Mouse (Mus musculus): ENCODE data around the gene S100pbp. TPM values are rescaled to one million over a fixed set of nuclear protein-coding genes. Genes with fewer than 3 reads are reported as not detected.
A peak's percentile ranks its signal among the peaks of the same experiment; 100 is the strongest.

S100pbp gene
- polyA plus RNA-seq, 1 experiment from 2014 or later: 10.8 TPM

DNA sequence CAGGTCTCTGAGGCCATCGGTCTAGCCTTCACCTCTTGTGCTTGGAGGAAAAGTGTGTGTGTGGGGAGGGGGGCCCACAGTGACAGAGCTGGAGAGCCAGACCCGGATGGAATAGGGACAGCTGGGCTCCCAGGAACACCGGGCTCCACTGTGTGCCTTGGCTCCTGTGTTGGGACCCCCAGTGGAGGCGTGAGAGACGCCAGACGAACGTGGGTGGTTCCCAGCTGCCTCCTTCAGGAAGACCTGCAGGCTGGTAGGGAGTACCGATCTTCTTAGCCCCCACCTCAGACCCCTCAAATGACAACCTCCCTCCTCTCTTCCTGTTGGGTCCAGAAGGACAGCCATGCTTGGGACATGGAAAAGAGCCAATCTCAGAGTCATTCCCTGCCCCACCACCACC lies 66.8 kb downstream of the S100pbp start:
- no peaks in the 10 kb centered on the region for H3K36me3 ChIP-seq
- no peaks in the 10 kb centered on the region for H3K9me3 ChIP-seq (replicated peaks)
- H3K27ac ChIP-seq: no peak overlapping the region
- peaks cover 32% of the 10 kb centered on the region for H3K4me1 ChIP-seq (replicated peaks)
- no peak overlapping the region for H3K9ac ChIP-seq
- WGBS: 18% methylated on average over 8 of the region's 8 CpGs
- H3K27me3 ChIP-seq: peaks cover 83% of the 10 kb centered on the region
- ATAC-seq (replicated peaks; ENCODE audit: insufficient number of reproducible peaks, insufficient read depth, low FRiP score, low read depth): no peak
- H3K4me3 ChIP-seq: no peak overlapping the region
- H3K4me2 ChIP-seq: no peak overlapping the region

DNA sequence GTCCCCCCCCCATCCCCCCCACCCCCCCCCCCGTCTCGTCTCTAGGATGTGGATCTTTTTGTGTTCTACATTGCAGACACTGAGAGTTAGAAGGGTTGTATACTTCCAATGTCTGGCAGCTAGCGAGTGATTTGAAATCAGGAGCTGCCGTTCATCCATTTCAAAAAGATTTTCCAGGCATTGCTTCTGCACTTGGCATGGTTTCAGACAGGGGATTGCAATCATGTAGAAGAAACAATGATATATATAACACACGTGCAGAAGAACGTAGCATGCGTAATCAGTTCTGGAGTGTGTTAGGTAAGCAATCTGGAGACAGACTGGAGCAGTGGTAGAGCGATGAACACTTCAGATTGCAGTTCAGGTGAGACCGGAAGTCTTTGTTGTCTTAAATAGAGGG lies 67.4 kb downstream of the S100pbp start:
- Histone ChIP-seq H3K4me2 (no peak overlapping the region), H3K4me3 (no peak overlapping the region), H3K4me1 (replicated peaks) (peaks cover 32% of the 10 kb centered on the region), H3K27ac (no peak overlapping the region), H3K36me3 (no peaks in the 10 kb centered on the region), H3K9ac (no peak overlapping the region), H3K27me3 (peaks cover 89% of the 10 kb centered on the region), H3K9me3 (replicated peaks) (no peaks in the 10 kb centered on the region)
- 25% methylated on average over 9 of the region's 9 CpGs for WGBS
- no peak for ATAC-seq (replicated peaks; ENCODE audit: insufficient number of reproducible peaks, insufficient read depth, low FRiP score, low read depth)

DNA sequence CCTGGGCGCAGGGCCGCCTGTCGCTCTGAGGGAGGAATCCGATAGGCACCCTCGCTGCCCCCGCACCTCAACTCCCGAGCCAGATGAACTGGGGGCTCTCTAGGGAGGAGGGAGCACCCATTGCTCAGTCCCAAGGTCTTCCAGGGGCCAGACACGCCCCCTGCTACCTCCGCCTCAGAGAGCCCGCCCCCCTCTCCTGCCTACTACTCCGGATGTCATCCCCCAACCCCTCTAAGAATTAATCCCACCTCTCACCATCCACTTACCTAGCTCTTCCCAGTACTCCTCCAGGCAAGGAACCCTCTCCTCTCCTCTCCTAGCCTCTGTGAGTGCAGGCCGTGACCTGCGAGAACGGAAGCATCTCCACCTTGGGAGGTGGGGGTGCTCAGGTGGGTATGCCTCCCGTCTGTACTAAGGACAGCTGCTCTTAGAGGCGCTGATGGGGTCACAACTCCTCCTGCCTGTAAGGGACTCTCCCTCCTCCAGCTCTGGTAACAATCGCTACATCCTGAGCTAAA lies 67.9 kb downstream of the S100pbp start, which contains the start of gene Hpca:
Gene Hpca, minus strand, starts transcription at position 468 of the 518 bp plus-strand sequence.
- Histone ChIP-seq H3K27ac (no peak within 1 kb of the TSS), H3K4me3 (peak within 1 kb of the TSS; percentile 44), H3K27me3 (peaks cover 90% of the 10 kb centered on the region), H3K9me3 (replicated peaks) (no peaks in the 10 kb centered on the region), H3K36me3 (no peaks in the 10 kb centered on the region), H3K4me2 (peak within 1 kb of the TSS; percentile 74), H3K9ac (no peak within 1 kb of the TSS), H3K4me1 (replicated peaks) (peaks cover 32% of the 10 kb centered on the region)
- WGBS: 2% methylated on average over 17 of the region's 17 CpGs
- no peak for ATAC-seq (replicated peaks; ENCODE audit: insufficient number of reproducible peaks, insufficient read depth, low FRiP score, low read depth)

DNA sequence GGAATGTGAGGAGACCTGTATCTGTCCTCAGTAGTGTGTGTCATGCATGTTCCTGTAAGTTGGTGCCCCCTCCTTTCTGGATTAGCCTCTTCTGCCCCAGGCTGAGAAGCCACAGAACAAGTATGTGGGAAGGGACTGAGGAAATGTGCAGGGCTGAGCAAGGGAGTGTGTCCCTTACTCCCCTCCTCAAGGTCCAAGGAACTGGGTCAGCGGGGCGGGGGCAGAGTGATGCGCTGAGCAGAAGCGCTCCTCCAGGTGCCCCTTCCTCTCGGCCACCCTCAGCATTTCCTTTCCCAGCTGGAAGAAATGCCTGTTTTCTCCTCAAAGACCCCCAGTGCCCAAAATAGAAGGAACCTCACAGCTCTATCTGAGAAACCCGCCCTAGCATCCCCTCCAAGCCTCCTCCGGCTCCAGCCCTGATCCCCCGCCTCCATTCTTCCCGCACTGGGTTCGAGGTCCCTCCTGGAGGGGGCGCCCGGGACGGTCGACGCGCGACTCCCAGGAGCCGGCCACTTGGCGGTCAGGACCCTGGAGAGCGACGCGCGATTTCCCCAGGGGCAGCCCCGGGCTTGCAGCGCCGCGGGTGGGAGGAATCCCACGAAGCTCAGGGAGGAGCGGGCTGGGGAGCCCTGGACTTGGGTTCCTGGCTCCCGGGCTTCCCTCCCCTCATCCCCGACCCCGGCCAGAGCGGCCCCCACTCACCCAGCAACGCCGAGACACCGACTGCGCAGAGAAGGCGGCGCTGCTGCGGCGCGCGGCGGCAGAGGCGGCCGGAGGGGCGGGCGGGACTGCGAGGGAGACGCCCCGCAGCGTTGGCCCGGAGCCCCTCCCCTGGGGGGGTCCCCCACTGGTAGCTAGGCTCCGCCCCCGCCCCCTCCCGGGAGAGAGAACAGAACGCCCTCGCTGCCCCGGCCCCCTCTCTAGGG lies 68.7 kb downstream of the S100pbp start:
- Histone ChIP-seq H3K9me3 (replicated peaks) (no peaks in the 10 kb centered on the region), H3K4me1 (replicated peaks) (peaks cover 25% of the 10 kb centered on the region), H3K36me3 (no peaks in the 10 kb centered on the region), H3K27ac (no peak overlapping the region), H3K9ac (no peak overlapping the region), H3K27me3 (peaks cover 87% of the 10 kb centered on the region), H3K4me2 (peak overlapping the region; percentile 74), H3K4me3 (peak overlapping the region; percentile 44)
- 3% methylated on average over 53 of the region's 59 CpGs for WGBS
- ATAC-seq (replicated peaks; ENCODE audit: insufficient number of reproducible peaks, insufficient read depth, low FRiP score, low read depth): peak; percentile 58

DNA sequence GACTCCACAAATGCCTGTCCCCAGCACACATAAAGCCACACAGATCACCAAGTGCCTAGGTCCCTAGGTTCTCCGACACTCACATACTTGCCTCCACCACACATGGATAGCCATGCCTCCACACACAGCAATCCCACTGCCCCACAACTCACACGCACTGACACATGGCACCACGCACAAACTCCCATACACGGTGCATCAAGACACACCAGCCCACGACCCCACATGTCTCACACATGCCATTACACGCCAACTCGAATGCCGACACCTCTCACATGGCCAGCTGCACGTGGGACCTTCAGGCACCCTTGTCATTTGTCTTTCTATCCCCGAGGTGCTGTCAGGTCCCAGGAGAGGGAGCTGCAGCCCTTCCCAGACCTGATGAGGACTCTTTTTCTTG lies 69.8 kb downstream of the S100pbp start:
- peaks cover 87% of the 10 kb centered on the region for H3K27me3 ChIP-seq
- ATAC-seq (replicated peaks; ENCODE audit: insufficient number of reproducible peaks, insufficient read depth, low FRiP score, low read depth): no peak
- WGBS: 72% methylated on average over 10 of the region's 10 CpGs

DNA sequence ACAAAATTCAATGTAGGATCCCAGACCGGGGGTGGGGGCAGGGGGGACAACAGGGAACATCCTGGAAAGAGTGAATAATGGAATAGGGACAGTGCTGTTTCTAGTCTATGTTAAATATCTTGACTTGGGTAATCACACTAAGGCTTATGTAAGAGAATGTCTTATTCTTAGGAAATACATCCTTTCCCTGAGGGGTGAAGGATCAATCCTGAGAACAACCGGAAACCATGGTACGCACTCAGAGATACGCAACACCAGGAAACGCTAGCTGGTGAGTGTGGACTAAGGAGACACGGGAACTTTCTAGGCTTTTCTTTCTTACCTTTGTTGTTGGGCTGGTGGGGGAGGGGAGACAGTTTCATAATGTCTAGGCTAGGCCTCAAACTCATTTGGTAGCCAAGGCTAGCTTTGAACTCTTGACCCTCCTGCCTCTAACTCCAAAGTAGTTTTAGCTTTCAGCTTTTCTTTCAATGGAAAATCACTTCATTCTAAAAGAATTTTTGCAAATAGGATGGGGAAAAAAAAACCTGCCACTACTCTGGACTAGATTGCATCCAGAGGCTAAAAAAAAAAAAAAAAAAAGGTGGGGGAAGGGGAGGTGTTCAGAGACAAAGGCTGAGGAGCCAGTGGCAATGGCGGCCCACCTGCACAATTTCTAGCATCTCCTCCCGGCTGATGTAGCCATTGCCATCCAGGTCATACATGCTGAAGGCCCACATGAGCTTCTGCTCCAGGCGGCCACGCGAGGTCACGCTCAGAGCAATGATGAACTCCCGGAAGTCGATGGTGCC lies 71.6 kb downstream of the S100pbp start:
- Histone ChIP-seq H3K9ac (no peak overlapping the region), H3K36me3 (no peaks in the 10 kb centered on the region), H3K27me3 (peaks cover 86% of the 10 kb centered on the region), H3K9me3 (replicated peaks) (no peaks in the 10 kb centered on the region), H3K4me2 (no peak overlapping the region), H3K4me1 (replicated peaks) (peaks cover 12% of the 10 kb centered on the region), H3K27ac (no peak overlapping the region), H3K4me3 (no peak overlapping the region)
- 82% methylated on average over 14 of the region's 14 CpGs for WGBS
- no peak for ATAC-seq (replicated peaks; ENCODE audit: insufficient number of reproducible peaks, insufficient read depth, low FRiP score, low read depth)

More for the DNA sequence above, 69.8 kb downstream of the S100pbp start:
- no peak overlapping the region for H3K4me3 ChIP-seq
- no peak overlapping the region for H3K9ac ChIP-seq
- no peaks in the 10 kb centered on the region for H3K36me3 ChIP-seq
- no peaks in the 10 kb centered on the region for H3K9me3 ChIP-seq (replicated peaks)
- H3K4me1 ChIP-seq (replicated peaks): peaks cover 14% of the 10 kb centered on the region
- H3K4me2 ChIP-seq: no peak overlapping the region
- no peak overlapping the region for H3K27ac ChIP-seq

DNA sequence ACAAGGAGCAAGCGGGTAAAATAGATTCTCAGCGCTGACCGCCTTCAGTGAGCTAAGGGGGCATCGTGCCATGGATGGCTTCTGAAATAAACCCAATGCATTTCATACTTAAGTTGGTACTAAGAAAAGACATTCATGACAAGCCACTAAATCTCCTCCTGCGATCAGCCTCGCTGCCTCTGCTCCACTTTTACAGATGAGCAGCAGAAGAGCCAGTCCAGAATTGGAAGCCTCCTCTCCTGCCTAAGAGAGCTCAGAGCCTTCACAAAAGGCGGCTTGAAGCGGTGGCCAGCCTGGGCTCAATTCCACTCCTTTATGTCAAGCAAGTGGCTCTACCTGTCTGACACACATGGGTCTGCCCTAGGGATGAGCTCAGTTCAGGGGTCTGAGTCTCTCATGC lies 72.8 kb downstream of the S100pbp start:
- Histone ChIP-seq H3K27me3 (peaks cover 81% of the 10 kb centered on the region), H3K27ac (no peak overlapping the region), H3K36me3 (no peaks in the 10 kb centered on the region), H3K9ac (no peak overlapping the region), H3K4me1 (replicated peaks) (peaks cover 11% of the 10 kb centered on the region), H3K4me3 (no peak overlapping the region), H3K4me2 (no peak overlapping the region), H3K9me3 (replicated peaks) (no peaks in the 10 kb centered on the region)
- WGBS: 83% methylated on average over 8 of the region's 8 CpGs
- no peak for ATAC-seq (replicated peaks; ENCODE audit: insufficient number of reproducible peaks, insufficient read depth, low FRiP score, low read depth)

DNA sequence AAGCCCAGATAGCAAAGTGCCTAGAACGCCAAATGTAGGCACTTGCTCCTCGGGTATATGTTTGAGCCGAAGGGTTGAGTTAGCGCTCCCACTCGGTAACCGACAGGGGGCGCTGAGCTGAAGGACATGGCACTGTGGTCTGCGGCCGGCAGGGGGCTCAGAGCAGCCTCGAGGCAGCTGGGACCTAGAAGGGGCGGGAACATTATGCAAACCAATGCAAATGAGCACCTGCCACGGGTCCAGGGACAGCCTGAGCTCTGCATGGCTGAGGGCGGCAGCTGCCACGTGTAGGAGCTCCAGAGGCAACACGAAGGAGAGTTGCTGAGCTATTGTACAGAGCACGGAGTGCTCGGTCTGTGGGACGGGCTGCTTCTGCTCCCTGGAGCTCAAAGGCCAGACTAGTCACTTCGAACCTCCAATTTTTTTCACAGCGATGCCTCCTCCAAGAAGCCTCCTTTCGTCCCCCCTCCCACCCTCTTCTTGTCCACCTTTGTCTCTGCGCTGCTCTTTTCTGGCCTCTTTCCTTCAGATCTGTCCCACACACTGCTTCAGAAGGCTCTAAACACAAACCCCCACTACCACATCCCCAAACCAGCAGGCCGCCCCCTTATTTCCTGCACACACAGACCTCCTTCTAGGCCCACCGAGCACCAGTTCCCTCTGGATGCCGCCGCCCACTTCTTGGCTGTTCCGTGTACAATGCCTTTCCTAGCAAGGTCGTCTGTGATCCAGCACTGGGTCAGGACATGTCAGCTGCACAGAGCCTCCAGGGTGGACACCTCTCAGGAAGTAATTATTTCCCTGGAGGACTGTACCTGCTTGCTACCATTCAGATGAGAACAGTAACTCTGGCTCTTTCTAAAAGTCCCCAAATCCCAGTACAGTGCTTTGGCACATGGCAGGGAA lies 76.2 kb downstream of the S100pbp start:
- Histone ChIP-seq H3K36me3 (no peaks in the 10 kb centered on the region), H3K4me1 (replicated peaks) (no peaks in the 10 kb centered on the region; the same call in 1 of the 2 replicates), H3K9me3 (replicated peaks) (no peaks in the 10 kb centered on the region), H3K4me3 (no peak overlapping the region), H3K4me2 (no peak overlapping the region), H3K27ac (no peak overlapping the region), H3K27me3 (peaks cover 59% of the 10 kb centered on the region), H3K9ac (no peak overlapping the region)
- 28% methylated on average over 28 of the region's 28 CpGs for WGBS
- ATAC-seq (replicated peaks; ENCODE audit: insufficient number of reproducible peaks, insufficient read depth, low FRiP score, low read depth): no peak

DNA sequence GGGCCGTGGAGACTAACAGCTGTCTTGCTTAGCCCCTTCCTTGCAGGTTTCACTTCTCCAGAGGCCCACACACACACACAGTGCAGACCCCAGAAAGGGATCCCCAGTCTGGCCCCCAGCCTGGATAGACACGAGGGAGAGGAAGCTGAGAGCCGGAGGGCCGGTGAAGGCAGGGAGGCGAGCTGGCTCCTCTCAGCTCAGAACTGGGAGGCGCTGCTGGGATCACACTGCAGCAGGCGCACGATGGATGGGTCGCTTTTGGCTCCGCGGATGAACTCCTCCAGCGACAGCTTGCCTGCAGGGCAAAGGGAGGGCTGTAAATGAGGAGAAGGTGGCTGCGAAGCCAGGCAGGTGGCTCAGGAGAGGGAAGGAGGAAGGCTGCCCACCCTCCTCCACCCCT lies 77.3 kb downstream of the S100pbp start:
- Histone ChIP-seq H3K27ac (no peak overlapping the region), H3K27me3 (peaks cover 63% of the 10 kb centered on the region), H3K4me1 (replicated peaks) (no peaks in the 10 kb centered on the region; the same call in 1 of the 2 replicates), H3K9ac (no peak overlapping the region), H3K4me2 (peak overlapping the region; percentile 10; the same call in 1 of the 2 replicates), H3K4me3 (no peak overlapping the region), H3K9me3 (replicated peaks) (no peaks in the 10 kb centered on the region), H3K36me3 (no peaks in the 10 kb centered on the region)
- no peak for ATAC-seq (replicated peaks; ENCODE audit: insufficient number of reproducible peaks, insufficient read depth, low FRiP score, low read depth)
- WGBS: 55% methylated on average over 13 of the region's 13 CpGs

DNA sequence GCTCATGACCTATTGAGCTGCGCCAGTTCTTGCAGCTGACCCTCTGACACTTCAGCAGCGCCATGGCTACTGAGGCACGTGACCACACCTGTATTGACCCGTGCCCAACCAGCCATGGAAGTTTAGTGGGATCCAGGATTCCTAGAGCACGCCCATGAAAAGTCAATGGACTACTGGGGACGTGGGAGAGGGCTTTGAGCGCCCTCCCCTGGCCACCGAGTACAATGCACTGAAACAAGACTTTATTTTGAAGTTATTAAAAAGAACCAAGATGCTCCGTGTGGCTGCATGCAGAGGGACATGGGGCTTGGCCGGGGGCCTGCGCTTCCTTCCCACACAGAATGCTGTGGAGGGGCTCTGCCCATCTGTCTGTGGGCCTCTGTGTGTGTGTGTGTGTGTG lies 78.2 kb downstream of the S100pbp start:
- no peak for ATAC-seq (replicated peaks; ENCODE audit: insufficient number of reproducible peaks, insufficient read depth, low FRiP score, low read depth)
- H3K27ac ChIP-seq: no peak overlapping the region
- H3K4me2 ChIP-seq: no peak overlapping the region
- H3K9ac ChIP-seq: no peak overlapping the region
- no peaks in the 10 kb centered on the region; the same call in 1 of the 2 replicates for H3K4me1 ChIP-seq (replicated peaks)
- no peaks in the 10 kb centered on the region for H3K36me3 ChIP-seq
- WGBS: 54% methylated on average over 11 of the region's 11 CpGs
- H3K4me3 ChIP-seq: no peak overlapping the region
- no peaks in the 10 kb centered on the region for H3K9me3 ChIP-seq (replicated peaks)
- peaks cover 69% of the 10 kb centered on the region for H3K27me3 ChIP-seq

All from heart, embryonic 15.5 days (tissue).